Mouse (Mus musculus) embryonic facial prominence, embryonic 10.5 days (tissue): ENCODE measurements around the gene Zfp668. TPM values are rescaled to one million over a fixed set of nuclear protein-coding genes. Genes with fewer than 3 reads are reported as not detected.

ENCODE experiments used
- DNase-seq: peaks from one replicate; pipeline ENCODE4 v3.0.0-alpha.2; 2017; ENCODE audit warnings: low spot score
- H3K27ac ChIP-seq: fragments of 300-500 bp; sonication (generic); replicated peaks from 2 replicates; pipeline ENCODE4 v1.5.1; 2016; ENCODE audit warnings: mild to moderate bottlenecking
- H3K27me3 ChIP-seq: fragments of 300-500 bp; sonication (generic); replicated peaks from 2 replicates; pipeline ENCODE4 v1.6.1; 2016; ENCODE audit warnings: low read depth, mild to moderate bottlenecking; ENCODE audit not compliant: poor library complexity, severe bottlenecking
- H3K36me3 ChIP-seq: fragments of 300-500 bp; sonication (generic); replicated peaks from 2 replicates; pipeline ENCODE4 v1.6.1; 2016; ENCODE audit warnings: mild to moderate bottlenecking, moderate library complexity
- H3K4me1 ChIP-seq: fragments of 300-500 bp; sonication (generic); 2 replicates; pipeline ENCODE4 v1.6.1; 2016
- H3K4me3 ChIP-seq: fragments of 300-500 bp; sonication (generic); 2 replicates; pipeline ENCODE4 v1.5.1; 2016; ENCODE audit warnings: mild to moderate bottlenecking, moderate library complexity
- H3K9me3 ChIP-seq: fragments of 300-500 bp; sonication (generic); 2 replicates; pipeline ENCODE4 v1.6.1; 2016; ENCODE audit warnings: mild to moderate bottlenecking
- WGBS: fragments of 180-500 bp; shearing (Covaris S2); methylation state at CpG from one replicate; pipeline ENCODE4 v1.1.7; 2016; 5-methylcytosine and 5-hydroxymethylcytosine counted together
- polyA plus RNA-seq: library from polyadenylated mRNA; unstranded; fragments of >200 nt; fragmentation: Nextera tagmentation; extraction: Ambion mirVana; gene quantifications from 2 replicates; pipeline ENCODE4 v1.2.1, GENCODE M21; 2016

Gene Zfp668
- polyA plus RNA-seq, 1 experiment from 2014 or later = 42.5 TPM

DNA sequence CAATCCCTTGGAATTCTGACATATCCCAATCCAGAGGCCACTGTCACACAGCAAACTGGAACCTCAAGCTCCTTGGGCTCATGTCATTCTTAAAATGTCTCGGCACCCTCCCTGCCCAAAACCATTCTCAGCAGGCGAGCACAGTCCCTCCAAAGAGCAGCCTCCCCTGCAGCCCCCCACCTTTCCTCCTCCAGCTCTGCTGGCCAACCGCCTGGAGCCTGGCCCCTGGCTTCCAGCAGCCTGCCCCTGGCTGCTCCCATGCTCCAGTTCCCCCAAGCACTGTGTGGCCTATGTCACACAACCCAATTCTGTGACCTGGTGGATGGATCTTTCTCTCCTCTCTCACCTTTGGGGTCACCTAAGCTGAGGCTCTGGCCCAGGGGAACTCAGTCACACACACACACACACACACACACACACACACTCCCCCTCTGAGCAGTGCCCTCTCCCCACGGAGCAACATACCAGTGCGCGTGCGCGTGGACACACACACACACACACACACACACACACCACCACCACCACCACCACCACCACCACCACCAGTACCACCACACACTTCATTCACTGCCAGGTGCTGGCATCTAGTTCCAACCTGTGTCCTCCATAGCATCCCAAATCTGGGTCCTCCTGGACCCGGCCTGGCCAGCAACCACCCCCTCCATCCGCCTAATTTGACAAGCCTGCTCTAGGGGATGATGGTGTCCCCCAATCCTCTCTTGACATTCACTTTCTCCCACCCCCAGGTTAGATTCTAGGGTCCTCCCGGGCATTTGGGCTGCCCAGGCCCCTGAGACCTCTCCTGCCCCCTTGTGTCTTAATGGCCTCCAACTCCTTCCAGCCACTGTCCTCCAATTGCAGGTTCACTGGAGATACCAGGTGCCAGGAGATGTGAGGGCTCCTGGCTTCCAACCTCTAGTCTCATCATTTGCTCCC lies 53.1 kb downstream of the Zfp668 start:
- 71% methylated on average over 11 of the region's 11 CpGs for WGBS
- H3K27me3 ChIP-seq = no peaks in the 10 kb centered on the region
- DNase-seq = no peak

DNA sequence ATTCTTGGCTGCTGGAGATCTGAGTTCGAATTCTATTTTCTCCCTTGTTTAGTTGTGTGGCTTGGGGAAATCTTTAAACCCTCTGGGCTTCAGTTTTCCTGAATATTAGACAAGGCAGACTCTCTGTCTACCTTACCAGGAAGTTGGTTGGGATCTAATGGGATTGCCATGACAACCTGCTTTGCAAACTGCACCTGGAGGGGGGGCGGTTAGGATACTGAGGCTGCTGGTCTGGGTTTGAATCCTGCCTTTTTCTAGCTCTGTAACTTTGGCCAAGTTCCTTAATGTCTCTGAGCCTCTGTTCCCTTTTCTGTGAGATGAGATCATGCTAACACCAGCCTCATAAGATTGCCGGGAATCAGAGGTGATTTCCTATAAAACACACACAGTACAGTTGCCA lies 54.1 kb downstream of the Zfp668 start:
- H3K4me1 ChIP-seq = peaks cover 46% of the 10 kb centered on the region
- H3K36me3 ChIP-seq = peaks cover 10% of the 10 kb centered on the region; the same call in 1 of the 2 replicates
- H3K27me3 ChIP-seq = no peaks in the 10 kb centered on the region
- H3K9me3 ChIP-seq = no peaks in the 10 kb centered on the region
- WGBS = 88% methylated on average over 3 of the region's 3 CpGs
- H3K4me3 ChIP-seq = no peak overlapping the region; the same call in 1 of the 2 replicates
- DNase-seq = no peak
- no peak overlapping the region for H3K27ac ChIP-seq

More for the DNA sequence above, 53.1 kb downstream of the Zfp668 start:
- peak overlapping the region; percentile 89 for H3K4me3 ChIP-seq
- peaks cover 46% of the 10 kb centered on the region for H3K4me1 ChIP-seq
- 0 out of 2 replicates have a peak, but pooled peaks cover 3% of the 10 kb centered on the region for H3K36me3 ChIP-seq
- peak overlapping the region; percentile 93 for H3K27ac ChIP-seq
- no peaks in the 10 kb centered on the region for H3K9me3 ChIP-seq

DNA sequence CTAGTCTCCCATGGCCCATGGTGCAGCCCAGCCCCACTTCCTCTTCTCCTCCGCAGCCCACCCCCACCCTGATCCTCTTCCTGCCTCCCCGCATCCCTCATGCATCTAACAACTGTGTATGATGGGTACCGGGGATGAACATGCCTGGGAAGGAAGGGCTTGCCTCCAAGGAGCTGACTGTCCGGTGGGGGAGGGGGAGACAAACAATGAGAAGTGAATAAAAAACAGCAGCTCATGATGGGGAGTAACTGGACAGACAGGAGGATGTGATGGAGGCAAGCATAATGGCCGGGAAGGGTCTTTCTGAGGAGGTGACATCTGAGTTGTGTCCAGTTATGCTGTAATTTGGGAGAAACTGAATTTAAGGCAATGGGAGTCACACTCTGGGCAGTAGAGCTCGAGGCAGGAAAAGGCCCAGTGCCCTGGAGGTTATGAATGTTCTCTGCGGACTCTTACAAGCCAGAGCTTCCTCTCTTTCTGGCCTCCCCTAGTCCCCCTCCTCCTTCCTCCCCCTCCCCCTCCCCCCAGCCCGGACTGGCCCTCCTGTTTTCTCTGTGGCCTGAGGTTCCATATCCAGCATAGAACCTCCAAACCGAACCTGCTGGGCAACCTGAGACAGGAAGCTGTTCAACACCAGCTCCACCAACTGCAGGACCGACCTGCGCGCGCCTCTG lies 55.7 kb downstream of the Zfp668 start:
- peak; percentile 33 for DNase-seq
- WGBS = 59% methylated on average over 13 of the region's 13 CpGs
- Histone ChIP-seq H3K36me3 (peaks cover 11% of the 10 kb centered on the region; the same call in 1 of the 2 replicates), H3K4me1 (peaks cover 48% of the 10 kb centered on the region), H3K27me3 (no peaks in the 10 kb centered on the region), H3K9me3 (no peaks in the 10 kb centered on the region), H3K4me3 (no peak overlapping the region), H3K27ac (no peak overlapping the region; the same call in 1 of the 2 replicates)

DNA sequence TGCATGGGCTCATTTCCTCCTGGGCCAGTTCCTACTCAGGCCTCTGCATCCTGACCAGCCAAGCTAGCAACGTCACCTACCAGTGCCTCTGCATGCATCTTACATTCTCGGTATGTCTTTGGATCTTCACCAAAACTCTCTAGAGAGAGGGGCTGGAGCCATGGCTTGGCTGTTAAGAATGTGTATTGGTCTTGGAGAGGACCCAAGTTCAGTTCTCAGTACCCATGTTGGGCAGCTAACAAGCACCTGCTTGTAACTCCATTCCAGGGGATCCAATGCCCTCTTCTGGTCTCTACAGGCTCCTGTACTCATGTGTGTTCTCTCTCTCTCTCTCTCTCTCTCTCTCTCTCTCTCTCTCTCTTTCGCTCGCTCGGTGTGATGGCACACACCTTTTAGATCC lies 58.9 kb downstream of the Zfp668 start:
- H3K4me3 ChIP-seq = no peak overlapping the region
- no peak overlapping the region for H3K27ac ChIP-seq
- H3K27me3 ChIP-seq = no peaks in the 10 kb centered on the region
- DNase-seq = no peak
- no peaks in the 10 kb centered on the region for H3K9me3 ChIP-seq
- peaks cover 26% of the 10 kb centered on the region for H3K4me1 ChIP-seq
- H3K36me3 ChIP-seq = peaks cover 30% of the 10 kb centered on the region
- 92% methylated on average over 5 of the region's 5 CpGs for WGBS

DNA sequence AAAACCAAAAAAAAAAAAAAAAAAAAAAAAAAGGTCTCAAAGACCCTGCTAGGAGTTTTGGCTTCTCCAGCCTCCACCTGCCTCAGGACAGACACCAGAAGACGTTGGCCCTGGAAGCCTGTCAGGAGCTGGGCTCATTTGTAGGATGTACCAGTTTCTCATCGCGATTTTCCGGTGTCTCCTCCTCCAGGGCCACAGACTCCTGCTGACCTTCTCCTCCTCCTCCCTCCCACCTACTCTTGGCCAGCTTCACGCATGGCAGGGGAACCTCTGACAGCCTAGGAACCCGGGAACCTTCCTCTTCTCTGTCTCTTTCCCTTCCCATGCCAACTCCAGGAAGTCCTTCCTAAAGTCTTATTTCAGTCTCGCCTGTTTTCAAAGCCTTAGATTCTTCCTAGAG lies 59.6 kb downstream of the Zfp668 start:
- WGBS = 84% methylated on average over 7 of the region's 7 CpGs
- Histone ChIP-seq H3K9me3 (no peaks in the 10 kb centered on the region), H3K27ac (no peak overlapping the region), H3K4me3 (no peak overlapping the region), H3K4me1 (peaks cover 21% of the 10 kb centered on the region), H3K27me3 (no peaks in the 10 kb centered on the region), H3K36me3 (peaks cover 36% of the 10 kb centered on the region)
- no peak for DNase-seq

DNA sequence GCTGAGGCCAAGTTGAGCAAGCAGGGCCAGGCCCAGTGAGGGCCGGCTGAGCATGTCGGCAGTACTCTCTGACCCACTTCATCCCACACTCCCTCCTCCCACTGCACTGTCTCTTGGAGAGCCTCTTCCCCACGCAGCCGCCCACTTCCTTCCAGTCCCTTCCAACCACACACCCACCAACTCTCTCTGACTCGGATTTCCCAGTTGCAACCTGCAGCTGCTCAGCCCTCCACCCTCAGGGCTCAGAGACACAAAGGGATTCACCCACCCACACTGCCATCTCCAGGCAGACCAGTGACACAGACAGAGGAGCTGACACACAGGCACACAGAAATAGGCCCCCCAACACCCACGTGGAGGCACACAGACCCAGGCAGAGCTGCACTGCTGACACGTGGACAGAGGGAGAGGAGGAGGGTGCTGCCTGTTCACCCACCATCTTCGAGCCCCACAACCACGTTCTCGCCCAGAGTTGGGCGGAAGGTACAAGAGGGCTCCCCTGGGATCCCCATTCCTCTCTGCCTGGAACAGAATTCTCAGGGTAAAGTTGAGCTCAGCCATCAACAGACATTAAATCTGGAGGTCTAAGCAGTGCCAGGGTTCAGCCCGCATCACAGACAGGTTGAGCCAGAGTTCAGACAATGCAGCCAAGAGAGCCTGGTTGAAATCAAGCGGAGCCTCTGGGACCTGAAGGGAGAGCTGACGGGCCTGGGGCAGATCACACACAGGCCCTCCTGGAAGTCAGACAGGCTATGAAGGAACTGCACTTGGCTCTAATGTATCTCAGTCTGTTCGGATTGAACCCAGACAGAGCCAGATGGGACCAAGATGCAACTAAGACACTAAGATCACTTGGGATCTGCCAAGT lies 60.4 kb downstream of the Zfp668 start:
- H3K36me3 ChIP-seq = peaks cover 44% of the 10 kb centered on the region
- WGBS = 65% methylated on average over 15 of the region's 15 CpGs
- no peaks in the 10 kb centered on the region for H3K27me3 ChIP-seq
- no peak for DNase-seq
- H3K4me3 ChIP-seq = no peak overlapping the region
- no peaks in the 10 kb centered on the region for H3K9me3 ChIP-seq
- H3K4me1 ChIP-seq = peaks cover 12% of the 10 kb centered on the region
- H3K27ac ChIP-seq = 0 out of 2 replicates have a peak overlapping the region, but pooled peaks have one; percentile 37

DNA sequence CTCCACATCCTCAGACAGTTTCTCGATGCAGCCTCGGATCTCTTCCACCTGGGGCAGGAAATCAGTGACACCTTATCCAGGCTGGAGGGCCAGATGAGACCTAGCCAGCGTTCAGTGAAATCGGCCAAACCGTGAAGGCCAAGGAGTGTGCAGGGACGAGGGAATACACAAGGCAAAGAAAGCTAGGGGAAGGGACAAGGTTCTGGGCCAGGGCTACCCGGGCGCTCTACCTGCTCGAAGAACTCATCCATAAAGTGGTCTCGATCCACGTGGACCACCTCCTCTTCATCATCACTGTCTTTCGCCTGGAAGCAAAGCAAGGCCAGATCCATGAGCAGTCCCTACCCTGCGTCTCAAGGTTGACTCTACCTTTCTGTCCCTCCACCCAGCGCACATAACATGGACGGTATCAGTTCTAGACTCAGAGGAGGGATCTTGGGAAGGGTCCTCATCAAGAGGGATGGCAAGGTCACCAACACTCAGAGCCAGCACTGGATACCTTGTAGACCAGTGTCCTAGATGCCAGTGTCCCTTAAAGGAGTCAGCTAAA lies 61.4 kb downstream of the Zfp668 start:
- Histone ChIP-seq H3K27me3 (no peaks in the 10 kb centered on the region), H3K27ac (no peak overlapping the region), H3K4me1 (peaks cover 6% of the 10 kb centered on the region; the same call in 1 of the 2 replicates), H3K4me3 (no peak overlapping the region), H3K36me3 (peaks cover 54% of the 10 kb centered on the region), H3K9me3 (no peaks in the 10 kb centered on the region)
- WGBS = 91% methylated on average over 15 of the region's 15 CpGs
- no peak for DNase-seq

DNA sequence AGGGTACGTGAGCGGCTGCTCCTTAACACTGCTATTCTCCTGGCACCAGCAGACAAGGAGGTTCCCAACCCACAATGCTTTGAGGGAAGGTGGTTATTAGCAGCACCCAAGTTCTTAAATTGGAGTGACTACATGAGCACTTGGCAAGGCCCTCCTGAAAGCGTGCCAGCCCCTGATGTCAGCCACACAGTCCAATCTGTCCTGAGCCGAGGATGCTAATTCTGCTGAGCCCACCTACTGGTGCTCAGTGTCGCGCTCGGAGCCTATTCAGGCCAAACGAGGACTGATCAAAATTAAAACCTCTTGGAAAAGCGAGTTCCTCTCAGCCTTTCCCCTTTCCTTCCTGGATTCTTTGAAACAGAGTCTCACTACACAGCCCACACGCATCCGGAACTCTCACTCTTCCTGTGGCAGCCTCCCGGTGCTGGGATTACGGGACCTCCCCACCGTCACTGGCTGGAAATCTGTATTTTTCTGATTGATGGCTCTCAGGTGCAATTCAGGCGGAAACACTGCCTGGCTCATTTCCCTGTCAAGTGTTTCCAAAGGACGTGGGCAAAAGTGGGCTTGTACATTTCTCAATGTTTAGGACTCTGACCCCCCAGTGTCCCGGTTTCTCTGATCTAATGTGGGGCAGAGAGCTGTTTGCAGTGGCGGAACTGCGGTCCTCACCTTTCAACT lies 62.2 kb downstream of the Zfp668 start:
- Histone ChIP-seq H3K36me3 (peaks cover 62% of the 10 kb centered on the region), H3K4me1 (peaks cover 6% of the 10 kb centered on the region; the same call in 1 of the 2 replicates), H3K9me3 (no peaks in the 10 kb centered on the region), H3K4me3 (no peak overlapping the region), H3K27ac (no peak overlapping the region), H3K27me3 (no peaks in the 10 kb centered on the region)
- DNase-seq = no peak
- WGBS = 87% methylated on average over 19 of the region's 19 CpGs

DNA sequence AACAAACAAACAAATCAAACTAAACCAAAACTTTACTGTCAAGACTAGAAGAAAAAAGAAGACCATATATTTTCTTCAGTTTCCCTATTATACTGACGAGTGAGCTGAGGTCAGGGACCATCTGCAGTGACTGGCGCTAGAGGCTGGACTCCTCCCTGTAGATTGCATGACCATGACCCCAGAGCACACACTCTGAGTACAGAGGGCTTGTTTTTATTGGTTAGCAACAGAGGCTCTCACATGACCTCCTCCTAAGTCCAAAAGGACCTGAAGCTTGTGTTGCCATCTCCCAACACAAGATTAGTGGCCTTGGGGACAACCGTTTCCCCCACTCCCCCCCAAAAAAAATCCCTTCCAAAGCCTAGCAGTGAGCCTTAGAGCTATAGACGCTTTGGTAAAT lies 62.8 kb downstream of the Zfp668 start:
- Histone ChIP-seq H3K36me3 (peaks cover 66% of the 10 kb centered on the region), H3K27me3 (no peaks in the 10 kb centered on the region), H3K9me3 (no peaks in the 10 kb centered on the region), H3K4me1 (peaks cover 6% of the 10 kb centered on the region; the same call in 1 of the 2 replicates), H3K4me3 (no peak overlapping the region), H3K27ac (no peak overlapping the region)
- WGBS = 84% methylated on average over 4 of the region's 4 CpGs
- no peak for DNase-seq
